Mouse (Mus musculus): ENCODE data around the gene Fto. TPM values are rescaled to one million over a fixed set of nuclear protein-coding genes. Genes with fewer than 3 reads are reported as not detected.

Gene Fto
- polyA plus RNA-seq, 1 experiment from 2014 or later, result 55.3 TPM

GRCm38 (mm10) chr8:91532671-91533436 lies 219.5 kb downstream of the Fto start:
- H3K4me3 ChIP-seq (replicated peaks; ENCODE audit: low read depth, low read length), result no peak overlapping the region
- H3K9me3 ChIP-seq (replicated peaks; ENCODE audit: low read length), result no peaks in the 10 kb centered on the region
- no peaks in the 10 kb centered on the region for H3K27me3 ChIP-seq (ENCODE audit: insufficient read depth, low read length)
- H3K4me2 ChIP-seq (ENCODE audit: low read length), result no peak overlapping the region
- no peak for ATAC-seq (replicated peaks; ENCODE audit: low FRiP score, low read depth)
- H3K27ac ChIP-seq, result no peak overlapping the region
- no peak for TF ChIP-seq CTCF (IDR thresholded peaks at IDR 0.05; ENCODE audit: low read depth)
- H3K36me3 ChIP-seq (ENCODE audit: insufficient read depth, low read length), result no peaks in the 10 kb centered on the region
- H3K4me1 ChIP-seq (replicated peaks; ENCODE audit: insufficient read depth, low read length), result no peaks in the 10 kb centered on the region; the same call in 1 of the 2 replicates
- DNase-seq (ENCODE audit: low spot score), result no peak
- 63% methylated on average over 18 of the region's 18 CpGs for WGBS
- no peak overlapping the region for H3K9ac ChIP-seq (ENCODE audit: low read depth, low read length)

- no peak overlapping the region for H3K9ac ChIP-seq (ENCODE audit: low read depth, low read length)
- no peak for TF ChIP-seq CTCF (IDR thresholded peaks at IDR 0.05; ENCODE audit: low read depth)
Observed at GRCm38 (mm10) chr8:91534752-91535151, 221.4 kb downstream of the Fto start.

GRCm38 (mm10) chr8:91538109-91538508 lies 224.8 kb downstream of the Fto start:
- H3K4me2 ChIP-seq (ENCODE audit: low read length), result no peak overlapping the region
- no peaks in the 10 kb centered on the region for H3K36me3 ChIP-seq (ENCODE audit: insufficient read depth, low read length)
- H3K4me1 ChIP-seq (replicated peaks; ENCODE audit: insufficient read depth, low read length), result no peaks in the 10 kb centered on the region; the same call in 1 of the 2 replicates
- TF ChIP-seq CTCF (IDR thresholded peaks at IDR 0.05; ENCODE audit: low read depth), result no peak
- no peak overlapping the region for H3K9ac ChIP-seq (ENCODE audit: low read depth, low read length)
- no peaks in the 10 kb centered on the region for H3K27me3 ChIP-seq (ENCODE audit: insufficient read depth, low read length)
- peak; percentile 54; the same call in 1 of the 2 replicates for ATAC-seq (replicated peaks; ENCODE audit: low FRiP score, low read depth)
- no peak overlapping the region for H3K27ac ChIP-seq
- 61% methylated on average over 9 of the region's 9 CpGs for WGBS
- DNase-seq (ENCODE audit: low spot score), result no peak
- H3K9me3 ChIP-seq (replicated peaks; ENCODE audit: low read length), result no peaks in the 10 kb centered on the region
- H3K4me3 ChIP-seq (replicated peaks; ENCODE audit: low read depth, low read length), result no peak overlapping the region

More at GRCm38 (mm10) chr8:91534752-91535151, 221.4 kb downstream of the Fto start:
- Histone ChIP-seq H3K36me3 (ENCODE audit: insufficient read depth, low read length) (no peaks in the 10 kb centered on the region), H3K4me2 (ENCODE audit: low read length) (no peak overlapping the region), H3K4me1 (replicated peaks; ENCODE audit: insufficient read depth, low read length) (no peaks in the 10 kb centered on the region; the same call in 1 of the 2 replicates), H3K9me3 (replicated peaks; ENCODE audit: low read length) (no peaks in the 10 kb centered on the region), H3K27me3 (ENCODE audit: insufficient read depth, low read length) (no peaks in the 10 kb centered on the region), H3K4me3 (replicated peaks; ENCODE audit: low read depth, low read length) (no peak overlapping the region), H3K27ac (no peak overlapping the region)
- DNase-seq (ENCODE audit: low spot score) (no peak), ATAC-seq (replicated peaks; ENCODE audit: low FRiP score, low read depth) (no peak)
- WGBS, result 64% methylated on average over 5 of the region's 5 CpGs

- 57% methylated on average over 5 of the region's 5 CpGs for WGBS
- Histone ChIP-seq H3K9ac (ENCODE audit: low read depth, low read length) (no peak overlapping the region), H3K36me3 (ENCODE audit: insufficient read depth, low read length) (no peaks in the 10 kb centered on the region), H3K4me3 (replicated peaks; ENCODE audit: low read depth, low read length) (no peak overlapping the region), H3K27me3 (ENCODE audit: insufficient read depth, low read length) (no peaks in the 10 kb centered on the region), H3K4me1 (replicated peaks; ENCODE audit: insufficient read depth, low read length) (no peaks in the 10 kb centered on the region; the same call in 1 of the 2 replicates), H3K4me2 (ENCODE audit: low read length) (no peak overlapping the region), H3K27ac (no peak overlapping the region), H3K9me3 (replicated peaks; ENCODE audit: low read length) (no peaks in the 10 kb centered on the region)
- ATAC-seq (replicated peaks; ENCODE audit: low FRiP score, low read depth) (no peak), DNase-seq (ENCODE audit: low spot score) (no peak)
- TF ChIP-seq CTCF (IDR thresholded peaks at IDR 0.05; ENCODE audit: low read depth), result no peak
Observed at GRCm38 (mm10) chr8:91538892-91539291, 225.6 kb downstream of the Fto start.

GRCm38 (mm10) chr8:91539586-91539985 lies 226.3 kb downstream of the Fto start:
- WGBS, result 85% methylated on average over 8 of the region's 8 CpGs
- Histone ChIP-seq H3K4me2 (ENCODE audit: low read length) (no peak overlapping the region), H3K9ac (ENCODE audit: low read depth, low read length) (no peak overlapping the region), H3K36me3 (ENCODE audit: insufficient read depth, low read length) (no peaks in the 10 kb centered on the region), H3K9me3 (replicated peaks; ENCODE audit: low read length) (no peaks in the 10 kb centered on the region), H3K27ac (no peak overlapping the region), H3K4me3 (replicated peaks; ENCODE audit: low read depth, low read length) (no peak overlapping the region), H3K4me1 (replicated peaks; ENCODE audit: insufficient read depth, low read length) (no peaks in the 10 kb centered on the region; the same call in 1 of the 2 replicates), H3K27me3 (ENCODE audit: insufficient read depth, low read length) (no peaks in the 10 kb centered on the region)
- no peak for ATAC-seq (replicated peaks; ENCODE audit: low FRiP score, low read depth)
- DNase-seq (ENCODE audit: low spot score), result no peak
- TF ChIP-seq CTCF (IDR thresholded peaks at IDR 0.05; ENCODE audit: low read depth), result no peak

- Histone ChIP-seq H3K27ac (no peak overlapping the region), H3K4me1 (replicated peaks; ENCODE audit: insufficient read depth, low read length) (no peaks in the 10 kb centered on the region; the same call in 1 of the 2 replicates), H3K4me3 (replicated peaks; ENCODE audit: low read depth, low read length) (no peak overlapping the region), H3K36me3 (ENCODE audit: insufficient read depth, low read length) (no peaks in the 10 kb centered on the region), H3K9ac (ENCODE audit: low read depth, low read length) (no peak overlapping the region), H3K9me3 (replicated peaks; ENCODE audit: low read length) (no peaks in the 10 kb centered on the region), H3K27me3 (ENCODE audit: insufficient read depth, low read length) (no peaks in the 10 kb centered on the region), H3K4me2 (ENCODE audit: low read length) (no peak overlapping the region)
- no peak for ATAC-seq (replicated peaks; ENCODE audit: low FRiP score, low read depth)
- 90% methylated on average over 3 of the region's 3 CpGs for WGBS
- no peak for DNase-seq (ENCODE audit: low spot score)
- TF ChIP-seq CTCF (IDR thresholded peaks at IDR 0.05; ENCODE audit: low read depth), result no peak
Observed at GRCm38 (mm10) chr8:91541229-91541628, 227.9 kb downstream of the Fto start.
